Mouse (Mus musculus) intestine, embryonic 14.5 days (tissue): ENCODE measurements at regions not wholly inside any gene's neighbourhood (a gene's known extent, or its start where the extent isn't known, plus 50 kb on each side); places are given as distances from the start of the nearest gene placed in this dataset.

Source experiments
- ATAC-seq: fragments of 200-750 bp; cut with Nextera tagmentation; replicated peaks from 2 replicates; pipeline ENCODE4 v1.8.0; 2017; ENCODE audit warnings: low read depth, moderate number of reproducible peaks, moderate TSS enrichment, moderate library complexity; ENCODE audit not compliant: low FRiP score, low TSS enrichment
- DNase-seq: peaks from one replicate; pipeline ENCODE4 v3.0.0-alpha.2; 2018; ENCODE audit warnings: low spot score
- H3K27ac ChIP-seq: fragments of 300-500 bp; sonication (generic); 2 replicates; pipeline ENCODE4 v1.5.1; 2014; ENCODE audit warnings: low read depth, mild to moderate bottlenecking, control low read depth
- H3K27me3 ChIP-seq: fragments of 300-500 bp; sonication (generic); replicated peaks from 2 replicates; pipeline ENCODE4 v1.6.1; 2014; ENCODE audit warnings: low read length, control low read depth; ENCODE audit not compliant: control insufficient read depth, insufficient read depth
- H3K36me3 ChIP-seq: fragments of 300-500 bp; sonication (generic); 2 replicates; pipeline ENCODE4 v1.6.1; 2014; ENCODE audit warnings: low read length, control low read depth; ENCODE audit not compliant: control insufficient read depth, insufficient read depth
- H3K4me1 ChIP-seq: fragments of 300-500 bp; sonication (generic); replicated peaks from 2 replicates; pipeline ENCODE4 v1.6.1; 2014; ENCODE audit warnings: low read length, control low read depth, mixed read lengths; ENCODE audit not compliant: control insufficient read depth, insufficient read depth
- H3K4me2 ChIP-seq: fragments of 300-500 bp; sonication (generic); 2 replicates; pipeline ENCODE4 v1.6.1; 2014; ENCODE audit warnings: low read length
- H3K4me3 ChIP-seq: fragments of 300-500 bp; sonication (generic); 2 replicates; pipeline ENCODE4 v1.5.1; 2014; ENCODE audit warnings: low read depth, low read length, control low read depth, mixed read lengths
- H3K9ac ChIP-seq: fragments of 300-500 bp; sonication (generic); 2 replicates; pipeline ENCODE4 v1.6.1; 2014; ENCODE audit warnings: mild to moderate bottlenecking, low read length
- H3K9me3 ChIP-seq: fragments of 300-500 bp; sonication (generic); 2 replicates; pipeline ENCODE4 v1.6.1; 2016; ENCODE audit warnings: low read length, control low read depth; ENCODE audit not compliant: control insufficient read depth
- WGBS: fragments of 180-500 bp; shearing (Covaris S2); extraction: QIAGEN DNeasy Blood & Tissue Kit; methylation state at CpG from one replicate; pipeline ENCODE4 v1.1.7; 2014; 5-methylcytosine and 5-hydroxymethylcytosine counted together

- Histone ChIP-seq H3K4me3 (no peak overlapping the region), H3K27ac (no peak overlapping the region), H3K9ac (no peak overlapping the region), H3K36me3 (no peaks in the 10 kb centered on the region), H3K9me3 (no peaks in the 10 kb centered on the region), H3K4me1 (no peaks in the 10 kb centered on the region), H3K27me3 (no peaks in the 10 kb centered on the region), H3K4me2 (no peak overlapping the region)
- ATAC-seq (no peak), DNase-seq (no peak)
- 82% methylated on average over 2 of the region's 2 CpGs for WGBS
These were observed 72.7 kb upstream of the Rreb1 start for GRCm38 (mm10) chr13:37705482-37705881.

- DNase-seq (no peak), ATAC-seq (no peak)
- Histone ChIP-seq H3K4me3 (no peak overlapping the region), H3K4me2 (no peak overlapping the region), H3K27me3 (no peaks in the 10 kb centered on the region), H3K36me3 (no peaks in the 10 kb centered on the region), H3K9ac (no peak overlapping the region), H3K4me1 (no peaks in the 10 kb centered on the region; the same call in 1 of the 2 replicates), H3K27ac (no peak overlapping the region), H3K9me3 (no peaks in the 10 kb centered on the region)
- WGBS: 75% methylated on average over 5 of the region's 5 CpGs
These were observed 67.3 kb upstream of the Rreb1 start for GRCm38 (mm10) chr13:37710913-37711312.

DNA sequence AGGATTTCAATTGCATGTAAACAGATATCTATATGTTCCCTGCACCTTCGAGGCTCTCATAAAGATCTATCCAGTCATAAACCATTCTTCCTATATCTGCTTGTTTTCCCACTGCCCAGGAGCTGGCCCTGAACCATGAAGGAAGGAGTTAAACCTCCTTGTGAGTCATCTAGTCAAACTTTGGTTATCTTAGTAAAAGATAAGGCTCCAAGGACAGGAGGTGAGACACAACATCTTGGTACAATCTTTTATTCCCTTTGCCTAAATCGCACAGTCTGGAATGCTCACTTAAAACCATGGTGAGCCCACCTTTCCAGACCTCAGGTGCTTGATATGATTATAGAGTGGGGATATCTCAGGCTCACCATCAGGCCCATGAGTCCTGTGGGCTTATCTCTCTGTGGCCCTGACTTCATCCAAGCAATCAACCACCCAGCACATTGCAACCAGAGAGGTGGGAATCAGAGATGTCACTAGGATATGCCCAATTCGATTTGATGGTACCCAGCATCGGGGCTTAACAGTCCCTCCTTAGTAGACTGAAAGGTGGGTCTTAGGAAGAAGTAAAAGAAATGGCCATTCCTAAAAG is 65.2 kb upstream of the Rreb1 start:
- ATAC-seq (no peak), DNase-seq (no peak)
- Histone ChIP-seq H3K4me3 (no peak overlapping the region), H3K4me2 (no peak overlapping the region), H3K36me3 (no peaks in the 10 kb centered on the region), H3K9ac (no peak overlapping the region), H3K27me3 (no peaks in the 10 kb centered on the region), H3K4me1 (no peaks in the 10 kb centered on the region; the same call in 1 of the 2 replicates), H3K27ac (no peak overlapping the region), H3K9me3 (no peaks in the 10 kb centered on the region)
- 69% methylated on average over 4 of the region's 4 CpGs for WGBS

DNA sequence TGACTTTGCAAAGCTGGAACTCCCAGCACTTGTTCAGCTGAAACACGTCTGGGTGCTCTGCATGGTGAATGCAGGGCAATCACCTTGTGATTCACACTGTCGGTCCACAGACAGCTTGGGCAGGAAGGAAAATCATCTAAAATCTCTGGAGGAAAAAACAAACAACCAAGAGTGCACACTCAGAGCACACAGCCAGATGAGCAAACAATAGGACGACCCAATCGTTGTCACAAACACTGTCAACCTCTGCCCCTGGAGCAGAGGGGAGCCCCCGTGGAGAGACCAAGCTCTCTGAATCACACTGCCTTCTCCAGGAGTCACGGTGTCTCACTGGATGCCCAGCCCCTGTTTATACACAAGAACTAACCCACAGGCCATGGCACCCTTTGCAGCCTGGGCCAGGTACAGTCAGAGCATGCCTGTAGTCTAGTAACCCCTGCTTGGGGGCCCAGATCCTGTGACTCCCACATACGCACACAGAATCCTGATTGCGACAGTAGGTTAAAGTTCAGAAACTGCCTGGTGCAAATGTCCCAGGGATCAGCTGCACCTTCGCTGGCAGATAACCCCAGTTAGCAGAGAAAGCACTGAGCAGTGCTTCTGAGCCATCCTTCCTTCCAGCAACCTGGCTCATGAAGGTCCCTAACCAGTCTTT is 63.0 kb upstream of the Rreb1 start:
- DNase-seq: no peak
- Histone ChIP-seq H3K9me3 (no peaks in the 10 kb centered on the region), H3K4me2 (no peak overlapping the region), H3K4me3 (no peak overlapping the region), H3K27ac (peak overlapping the region; percentile 22; the same call in 1 of the 2 replicates), H3K27me3 (no peaks in the 10 kb centered on the region), H3K4me1 (no peaks in the 10 kb centered on the region; the same call in 1 of the 2 replicates), H3K36me3 (no peaks in the 10 kb centered on the region), H3K9ac (no peak overlapping the region)
- 40% methylated on average over 9 of the region's 9 CpGs for WGBS
- ATAC-seq: peak; percentile 73

GRCm38 (mm10) chr13:37715770-37716693 is 62.2 kb upstream of the Rreb1 start:
- ATAC-seq (peak; percentile 34; the same call in 1 of the 2 replicates), DNase-seq (no peak)
- no peak overlapping the region for H3K4me2 ChIP-seq
- H3K4me1 ChIP-seq: no peaks in the 10 kb centered on the region; the same call in 1 of the 2 replicates
- 71% methylated on average over 15 of the region's 15 CpGs for WGBS
- no peak overlapping the region for H3K27ac ChIP-seq
- H3K4me3 ChIP-seq: no peak overlapping the region
- H3K9ac ChIP-seq: no peak overlapping the region
- no peaks in the 10 kb centered on the region for H3K9me3 ChIP-seq
- no peaks in the 10 kb centered on the region for H3K27me3 ChIP-seq
- no peaks in the 10 kb centered on the region for H3K36me3 ChIP-seq

DNA sequence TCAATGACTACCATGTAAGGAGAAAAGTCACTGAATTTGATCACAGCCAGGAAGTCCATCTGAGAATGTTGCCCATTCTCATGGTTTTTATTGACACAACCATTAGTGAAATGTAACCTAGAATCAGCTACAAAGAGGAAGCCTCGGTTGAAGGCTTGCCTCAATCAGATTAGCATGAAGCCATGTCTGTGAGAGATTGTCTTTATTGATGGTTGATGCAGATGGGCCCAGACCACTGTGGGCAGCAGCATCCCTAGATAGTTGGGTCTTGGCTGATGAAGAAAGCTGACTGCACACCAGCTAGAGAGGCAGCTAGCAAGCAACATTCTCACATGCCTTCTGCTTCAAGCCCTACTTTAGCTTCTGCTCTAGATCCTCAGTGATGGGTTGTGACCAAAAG is 60.4 kb upstream of the Rreb1 start:
- no peaks in the 10 kb centered on the region; the same call in 1 of the 2 replicates for H3K4me1 ChIP-seq
- ATAC-seq: no peak
- no peak overlapping the region for H3K4me3 ChIP-seq
- no peak overlapping the region for H3K9ac ChIP-seq
- no peaks in the 10 kb centered on the region for H3K9me3 ChIP-seq
- H3K4me2 ChIP-seq: no peak overlapping the region
- H3K36me3 ChIP-seq: no peaks in the 10 kb centered on the region
- no peak for DNase-seq
- H3K27me3 ChIP-seq: no peaks in the 10 kb centered on the region
- WGBS: 85% methylated on average over 1 of the region's 1 CpGs
- H3K27ac ChIP-seq: no peak overlapping the region

DNA sequence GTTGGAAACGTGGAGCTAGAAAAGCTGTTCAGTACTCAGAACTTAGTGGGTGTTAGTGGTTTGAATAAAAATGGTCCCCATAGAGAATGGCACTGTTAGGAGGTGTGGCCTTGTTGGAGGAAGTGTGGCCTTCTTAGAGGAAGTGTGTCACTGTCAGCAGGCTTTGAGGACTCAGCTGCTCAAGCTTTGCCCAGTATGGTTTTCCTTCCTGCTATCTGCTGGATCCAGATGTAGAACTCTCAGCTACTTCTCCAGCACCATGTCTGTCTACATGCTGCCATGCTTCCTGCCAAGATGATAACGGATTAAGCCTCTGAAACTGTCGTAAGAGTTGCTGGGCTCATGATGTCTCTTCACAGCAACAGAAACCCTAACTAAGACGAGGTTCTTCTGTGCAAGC is 59.8 kb upstream of the Rreb1 start:
- no peak overlapping the region for H3K27ac ChIP-seq
- H3K9me3 ChIP-seq: no peaks in the 10 kb centered on the region
- ATAC-seq (no peak), DNase-seq (no peak)
- no peaks in the 10 kb centered on the region for H3K36me3 ChIP-seq
- H3K4me3 ChIP-seq: no peak overlapping the region
- no peaks in the 10 kb centered on the region; the same call in 1 of the 2 replicates for H3K4me1 ChIP-seq
- no peaks in the 10 kb centered on the region for H3K27me3 ChIP-seq
- 85% methylated on average over 4 of the region's 4 CpGs for WGBS
- no peak overlapping the region for H3K9ac ChIP-seq
- no peak overlapping the region for H3K4me2 ChIP-seq
